Mouse (Mus musculus) c-Kit-negative CD71-positive TER-119-positive erythroid progenitor cells, embryonic 14.5 days (primary cell): ENCODE measurements around the gene Slc26a3.

ENCODE experiments used
- DNase-seq: peaks from one replicate; pipeline ENCODE4 v3.0.0-alpha.2; 2013; ENCODE audit warnings: low read depth, low spot score

Gene Slc26a3

GRCm38 (mm10) chr12:31513724-31514503 is 123.2 kb downstream of the Slc26a3 start:
- DNase-seq, result no peak

- DNase-seq, result no peak
Measured at GRCm38 (mm10) chr12:31520119-31520518, 129.4 kb downstream of the Slc26a3 start.

- no peak for DNase-seq
Measured at GRCm38 (mm10) chr12:31521371-31521770, 130.7 kb downstream of the Slc26a3 start.
